Mouse (Mus musculus) heart, adult 8-10 months (tissue): ENCODE data around the gene Mif4gd. TPM values are rescaled to one million over a fixed set of nuclear protein-coding genes. Genes with fewer than 3 reads are reported as not detected.
"Not testable (repeated sequence)": the region's sequence is repeated elsewhere in the genome, so short reads cannot be mapped to it uniquely, and the experiment has no call there.

Experiments used
- DNase-seq: peaks from one replicate; pipeline ENCODE4 v3.0.0; 2022; ENCODE audit warnings: low spot score
- total RNA-seq, 4 experiments: library from RNA; stranded (reverse); gene quantifications; 2 replicates each; pipeline ENCODE4 v1.2.4; 2022

Mif4gd gene
- 10 to 100 TPM; 40.8 to 52.0 (median 45.0) TPM for total RNA-seq

DNA sequence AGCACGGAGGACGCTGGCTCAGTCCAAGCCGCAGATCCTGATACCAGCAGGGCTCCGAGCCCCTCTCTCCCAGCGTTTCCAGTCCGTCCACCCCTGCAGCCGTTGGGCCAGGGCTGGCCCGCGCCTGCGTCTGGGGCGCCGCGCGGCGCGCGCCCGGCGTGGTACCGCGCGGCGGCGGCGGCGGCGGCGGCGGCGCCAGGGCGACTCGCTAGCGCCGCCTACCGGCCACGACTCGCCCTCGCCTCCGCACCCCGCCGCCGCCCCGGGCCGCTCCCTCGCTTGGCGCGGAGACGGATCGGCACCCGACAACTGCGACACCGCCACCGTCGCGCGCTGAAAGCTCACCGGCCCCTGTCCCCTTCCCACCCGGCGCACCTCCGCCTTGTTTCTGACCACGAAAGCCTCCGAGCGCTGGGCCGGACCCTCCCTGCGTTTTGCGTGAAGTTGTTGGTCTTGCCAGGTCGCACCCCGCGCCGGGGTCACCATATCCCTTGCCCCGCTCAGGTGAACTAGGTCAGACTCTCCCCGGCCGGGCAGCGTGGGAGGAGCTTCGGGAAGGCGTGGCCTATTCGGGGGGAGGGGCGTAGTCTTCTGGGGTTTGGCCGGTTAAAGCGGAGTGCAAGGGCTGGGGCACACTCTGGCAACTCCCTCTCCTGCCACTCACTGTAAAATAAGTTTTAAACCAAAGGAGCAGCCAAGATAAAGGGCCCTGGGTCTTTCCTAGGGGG, at the start of gene Mif4gd:
Gene Mif4gd, minus strand, starts transcription at position 560 of the 728 bp plus-strand sequence.
- peak; percentile 94 for DNase-seq

GRCm38 (mm10) chr11:115660376-115660775, 47.6 kb upstream of the Mif4gd start:
- no peak for DNase-seq

GRCm38 (mm10) chr11:115658521-115658920, 45.8 kb upstream of the Mif4gd start:
- no peak for DNase-seq

DNA sequence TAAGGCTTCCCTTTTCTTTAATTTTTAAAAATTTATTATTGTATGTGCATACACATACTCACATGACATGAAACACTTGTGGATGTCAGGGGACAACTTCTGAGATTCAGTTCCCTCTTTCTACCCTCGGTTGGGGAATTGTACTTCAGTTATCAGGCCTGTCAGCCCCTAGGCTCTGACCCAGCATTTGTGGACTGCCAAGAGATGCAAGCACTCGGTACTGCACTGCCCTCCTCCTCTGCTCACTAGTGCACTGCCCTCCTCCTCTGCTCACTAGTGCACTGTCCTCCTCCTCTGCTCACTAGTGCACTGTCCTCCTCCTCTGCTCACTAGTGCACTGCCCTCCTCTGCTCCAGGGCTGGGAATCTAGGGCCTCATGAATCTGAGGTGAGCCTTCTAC, 41.4 kb upstream of the Mif4gd start:
- no peak for DNase-seq

- DNase-seq: no peak
Observed at GRCm38 (mm10) chr11:115653194-115653593, 40.4 kb upstream of the Mif4gd start.

DNA sequence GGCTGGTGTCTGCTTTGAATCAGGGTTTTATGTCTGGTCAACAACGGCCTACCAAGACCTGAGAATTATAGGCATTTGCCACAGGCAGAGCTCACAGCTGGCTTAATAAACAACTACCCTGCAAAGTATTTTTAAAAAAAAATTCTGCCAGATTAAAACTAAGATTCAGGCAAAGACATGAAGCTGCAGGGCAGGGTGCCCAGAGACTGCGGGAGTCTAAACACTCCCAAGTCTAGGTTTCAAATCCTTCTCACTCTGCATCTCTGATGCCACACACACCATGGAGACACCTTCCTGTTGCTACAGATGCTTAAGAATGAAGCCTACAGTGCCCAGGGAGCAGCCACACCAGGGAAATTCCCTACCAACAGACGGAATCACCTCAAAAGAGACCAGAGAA, 38.9 kb upstream of the Mif4gd start:
- DNase-seq: no peak

GRCm38 (mm10) chr11:115649706-115650105, 36.9 kb upstream of the Mif4gd start:
- DNase-seq: no peak

GRCm38 (mm10) chr11:115647459-115647858, 34.7 kb upstream of the Mif4gd start:
- peak; percentile 71 for DNase-seq

DNA sequence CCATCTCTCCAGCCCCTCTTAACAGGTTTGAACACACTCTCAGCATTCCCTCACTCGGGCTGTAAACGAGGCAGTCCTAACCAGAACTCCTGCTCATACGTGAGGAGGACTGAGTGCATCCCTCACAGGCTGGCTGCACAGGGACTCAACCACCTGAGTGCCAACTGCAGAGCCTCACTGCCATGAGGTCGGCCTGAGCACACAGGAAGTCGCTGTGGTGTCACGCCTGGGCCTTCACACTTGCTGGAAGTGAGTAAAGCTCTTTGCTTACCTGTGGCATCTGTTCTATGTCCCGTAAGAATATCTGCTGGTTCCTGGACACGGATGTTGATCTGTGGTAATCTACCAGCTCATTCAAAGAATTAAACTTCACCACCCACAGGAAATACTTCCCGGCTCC, 33.7 kb upstream of the Mif4gd start:
- no peak for DNase-seq

DNA sequence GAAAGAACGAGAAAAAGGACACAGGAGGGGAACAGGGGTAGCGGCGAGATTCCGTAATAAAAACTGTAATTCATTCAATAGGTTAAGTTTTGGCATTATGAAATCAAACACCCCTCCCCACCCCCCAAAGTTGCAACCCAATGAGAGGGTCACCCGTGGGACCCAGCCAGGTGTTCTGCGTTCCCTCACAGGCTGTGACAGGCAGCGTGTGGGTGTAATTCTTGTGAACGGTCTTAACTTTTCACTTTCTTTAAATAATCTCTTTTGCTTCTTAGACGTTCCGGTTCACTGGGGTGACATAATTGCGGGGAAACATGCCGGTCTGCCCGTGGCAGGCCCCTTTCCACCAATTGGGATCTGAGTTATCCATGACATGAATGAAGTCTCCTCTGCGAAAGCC, 32.7 kb upstream of the Mif4gd start:
- DNase-seq: not testable (repeated sequence)

- DNase-seq: no peak
Observed at GRCm38 (mm10) chr11:115644308-115644707, 31.5 kb upstream of the Mif4gd start.

DNA sequence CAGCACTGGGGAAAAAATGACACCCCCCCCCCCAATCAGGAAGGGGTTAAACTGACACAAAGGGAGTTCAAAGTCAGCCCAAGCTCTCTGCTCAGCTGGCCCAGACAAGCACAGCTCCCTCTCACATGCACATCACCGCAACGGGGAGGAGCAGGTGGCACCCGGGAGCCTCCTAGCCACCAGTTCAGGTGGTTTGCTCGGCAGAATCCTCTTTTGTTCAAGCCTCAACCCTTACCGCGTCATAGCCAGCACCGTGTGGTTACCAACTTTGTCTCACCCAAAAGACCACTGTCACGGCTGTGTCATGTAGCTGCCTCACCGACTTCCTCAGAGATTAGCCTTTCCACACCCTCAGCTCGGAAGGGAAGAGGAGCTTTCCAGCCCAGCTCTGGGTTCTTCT, 30.5 kb upstream of the Mif4gd start:
- no peak for DNase-seq

DNA sequence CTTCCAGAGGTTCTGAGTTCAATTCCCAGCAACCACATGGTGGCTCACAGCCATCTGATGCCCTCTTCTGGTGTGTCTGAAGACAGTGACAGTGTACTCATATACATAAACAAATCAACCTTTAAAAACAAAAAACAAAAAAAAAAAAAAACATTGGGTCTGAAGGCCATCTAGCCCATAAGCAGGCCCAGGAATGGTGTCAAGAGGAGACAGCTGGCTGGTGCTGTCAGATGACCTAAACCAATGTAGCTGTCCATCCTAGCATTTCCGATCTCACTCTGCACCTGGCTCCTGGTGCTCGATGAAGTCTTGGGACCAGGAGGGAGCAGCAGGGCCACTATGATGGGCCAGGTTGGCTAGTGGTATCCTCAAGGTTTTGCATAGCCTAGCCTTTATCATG, 29.9 kb upstream of the Mif4gd start:
- no peak for DNase-seq

GRCm38 (mm10) chr11:115641664-115642036, 28.9 kb upstream of the Mif4gd start:
- no peak for DNase-seq

GRCm38 (mm10) chr11:115640978-115641663, 28.4 kb upstream of the Mif4gd start:
- no peak for DNase-seq

DNA sequence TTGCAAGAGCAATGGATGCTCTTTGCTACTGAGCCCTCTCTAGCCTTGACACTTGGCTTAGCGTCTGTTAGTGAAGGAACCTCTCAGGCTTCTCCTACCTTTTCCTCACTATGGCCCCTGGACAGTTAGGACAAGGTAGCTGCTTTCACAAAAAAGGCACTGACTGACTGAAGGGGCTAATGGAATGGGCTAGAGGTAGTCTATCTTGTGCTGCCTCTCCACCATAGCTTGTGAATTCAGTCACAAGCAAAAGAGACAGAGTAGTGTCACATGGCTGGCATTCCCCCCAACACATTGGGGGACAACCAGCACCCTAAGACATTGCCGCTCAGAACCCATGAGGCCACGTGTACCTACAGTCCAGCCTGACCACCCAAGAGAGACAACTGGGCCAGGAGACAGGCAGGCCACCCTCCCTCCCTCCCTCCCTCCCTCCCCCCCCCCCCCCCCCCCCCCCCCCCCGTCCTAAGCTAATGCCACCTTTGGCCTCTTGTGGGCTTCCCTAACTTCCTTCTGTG, 27.6 kb upstream of the Mif4gd start:
- no peak for DNase-seq

- DNase-seq: no peak
Observed at GRCm38 (mm10) chr11:115639540-115639939, 26.8 kb upstream of the Mif4gd start.

GRCm38 (mm10) chr11:115638498-115639409, 26.0 kb upstream of the Mif4gd start:
- DNase-seq: no peak

DNA sequence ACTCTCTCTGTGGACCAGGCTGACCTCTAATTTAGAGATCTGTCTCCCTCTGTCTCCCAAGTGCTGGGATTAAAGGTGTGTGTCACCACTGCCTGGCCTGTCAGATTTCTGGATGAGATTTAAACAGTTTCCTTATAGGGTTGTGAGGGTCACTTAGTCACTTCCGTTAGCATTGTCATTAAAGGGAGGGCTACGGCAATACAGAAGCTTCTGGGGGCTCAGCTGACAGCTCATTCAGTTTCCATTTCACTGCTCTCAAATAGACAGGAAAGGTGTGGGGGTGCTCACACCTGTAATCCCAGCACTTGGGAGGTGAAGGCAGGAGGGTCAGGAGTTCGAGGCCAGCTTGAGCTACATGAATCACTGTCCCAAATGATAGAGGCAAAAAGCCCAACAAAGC, 24.2 kb upstream of the Mif4gd start:
- no peak for DNase-seq

- DNase-seq: no peak
Observed at GRCm38 (mm10) chr11:115635484-115635883, 22.7 kb upstream of the Mif4gd start.

DNA sequence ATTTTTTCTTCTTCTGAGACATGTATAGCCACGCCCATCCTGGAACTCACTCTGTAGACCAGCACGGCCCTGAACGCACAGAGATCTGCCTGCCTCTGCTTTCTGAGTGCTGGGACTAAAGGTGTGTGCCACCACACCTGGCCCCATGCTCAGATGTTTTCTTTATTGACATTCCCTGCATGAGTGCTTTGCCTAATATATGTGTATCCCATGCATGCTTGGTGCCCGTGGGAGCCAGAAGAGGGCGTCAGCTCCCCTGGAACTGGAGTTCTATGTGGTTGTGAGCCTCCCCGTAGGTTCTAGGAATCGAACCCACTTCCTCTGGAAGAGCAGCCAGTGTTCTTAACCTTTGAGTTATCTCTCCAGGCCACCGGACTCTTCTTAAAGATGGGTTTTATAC, 22.3 kb upstream of the Mif4gd start:
- DNase-seq: no peak

- no peak for DNase-seq
Observed at GRCm38 (mm10) chr11:115634109-115634508, 21.3 kb upstream of the Mif4gd start.
